Mouse (Mus musculus) C2C12 (cell line): ENCODE data around the gene Lrrc51.

Source experiments
- CEBPB ChIP-seq: IDR thresholded peaks from one replicate; pipeline ENCODE4 v1.6.1; 2011; ENCODE audit warnings: low read depth, mild to moderate bottlenecking, control low read depth, moderate library complexity
- CTCF ChIP-seq: IDR thresholded peaks from one replicate; pipeline ENCODE4 v1.5.1; 2011; ENCODE audit not compliant: control insufficient read depth, insufficient read depth, insufficient read length

- no peak for TF ChIP-seq CTCF
- TF ChIP-seq CEBPB: no peak
Observed at GRCm38 (mm10) chr7:101968751-101969150, 35.1 kb upstream of the Lrrc51 start.
